Mouse (Mus musculus) lung, adult 18-20 months (tissue): ENCODE measurements around the gene Gm36210.
"Not testable (repeated sequence)": the region's sequence is repeated elsewhere in the genome, so short reads cannot be mapped to it uniquely, and the experiment has no call there.

ENCODE experiments used
- DNase-seq, 2 experiments: peaks; one replicate each; pipeline ENCODE4 v3.0.0; 2022; ENCODE audit warnings: mixed read lengths in 2 of 2

Gm36210 gene

GRCm38 (mm10) chr7:4877226-4877625 is 29.1 kb downstream of the Gm36210 start:
- no peak for DNase-seq

- peak; percentile 94 to 96 for DNase-seq
Measured at GRCm38 (mm10) chr7:4876753-4877221, 29.5 kb downstream of the Gm36210 start, which contains the start of gene Isoc2a. TSS of gene Isoc2a (plus strand) at chr7:4877153.

DNA sequence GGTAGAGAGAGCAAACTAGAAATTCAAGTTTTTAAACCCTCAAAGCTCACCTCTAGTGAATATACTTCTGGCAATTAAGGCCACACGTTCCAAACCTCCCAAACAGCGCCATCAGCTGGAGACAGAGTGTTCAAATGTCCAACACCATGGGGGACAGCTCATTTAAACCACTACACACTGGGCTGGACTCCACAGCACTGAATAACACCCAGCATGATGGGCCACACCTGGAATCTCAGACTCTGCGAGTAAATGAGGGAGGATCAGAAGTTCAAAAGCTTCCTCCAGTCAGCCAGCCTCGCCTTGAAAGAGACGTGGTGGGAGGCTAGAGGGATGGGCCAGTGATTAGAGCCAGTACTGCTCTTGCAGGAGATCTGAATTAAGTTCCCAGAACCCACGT is 36.2 kb downstream of the Gm36210 start, which contains the start of gene Isoc2b:
Gene Isoc2b, minus strand, starts transcription at position 126 of the 400 bp plus-strand sequence.
- DNase-seq = no peak

GRCm38 (mm10) chr7:4866631-4867180 is 39.6 kb downstream of the Gm36210 start:
- no peak for DNase-seq

DNA sequence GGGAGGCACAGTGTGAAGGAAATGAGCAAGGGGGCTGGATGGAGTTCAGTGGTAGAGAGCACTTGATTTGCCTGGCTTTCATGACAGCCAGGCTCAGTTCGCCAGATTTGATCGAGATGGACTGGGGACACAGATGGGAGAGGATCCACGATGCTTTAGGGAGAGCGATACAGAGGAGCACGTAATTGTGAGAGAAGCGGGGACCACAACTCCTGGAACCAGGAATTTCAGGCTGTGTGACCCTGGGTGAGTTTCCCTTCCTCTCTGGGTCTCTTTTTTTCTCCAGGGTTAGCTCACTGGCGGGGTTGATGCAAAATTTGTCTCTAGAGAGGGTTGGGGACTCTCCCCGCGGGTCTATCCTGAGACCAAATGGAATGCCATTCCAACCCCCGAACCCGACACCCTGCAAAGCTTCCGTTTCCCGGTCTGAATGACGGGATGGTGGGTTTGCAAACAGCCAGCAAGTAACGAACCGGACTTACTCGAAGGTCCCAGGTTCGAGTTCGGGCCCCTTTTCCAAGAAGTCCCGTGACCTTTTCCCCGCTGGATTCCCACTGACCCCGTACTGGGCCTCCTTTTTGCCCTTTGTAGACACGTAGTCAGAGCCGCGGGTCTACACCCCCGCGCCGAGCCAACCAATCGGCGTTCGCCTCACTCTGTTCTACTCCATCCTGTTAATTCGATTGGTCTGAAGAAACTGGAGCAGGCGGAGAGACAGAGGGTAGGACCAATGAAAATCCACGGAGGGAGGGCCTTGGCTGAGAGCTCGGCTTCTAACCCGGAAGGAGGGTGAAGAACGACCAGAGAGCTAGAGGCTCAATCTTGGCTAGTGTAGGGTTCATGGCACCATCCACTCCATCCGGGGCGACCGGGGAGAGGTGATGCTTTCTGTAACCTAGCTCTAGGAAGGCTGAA is 40.5 kb downstream of the Gm36210 start:
- peak; percentile 99 for DNase-seq

- peak; percentile 40 to 67 for DNase-seq
Measured at GRCm38 (mm10) chr7:4865090-4865489, 41.2 kb downstream of the Gm36210 start.

DNA sequence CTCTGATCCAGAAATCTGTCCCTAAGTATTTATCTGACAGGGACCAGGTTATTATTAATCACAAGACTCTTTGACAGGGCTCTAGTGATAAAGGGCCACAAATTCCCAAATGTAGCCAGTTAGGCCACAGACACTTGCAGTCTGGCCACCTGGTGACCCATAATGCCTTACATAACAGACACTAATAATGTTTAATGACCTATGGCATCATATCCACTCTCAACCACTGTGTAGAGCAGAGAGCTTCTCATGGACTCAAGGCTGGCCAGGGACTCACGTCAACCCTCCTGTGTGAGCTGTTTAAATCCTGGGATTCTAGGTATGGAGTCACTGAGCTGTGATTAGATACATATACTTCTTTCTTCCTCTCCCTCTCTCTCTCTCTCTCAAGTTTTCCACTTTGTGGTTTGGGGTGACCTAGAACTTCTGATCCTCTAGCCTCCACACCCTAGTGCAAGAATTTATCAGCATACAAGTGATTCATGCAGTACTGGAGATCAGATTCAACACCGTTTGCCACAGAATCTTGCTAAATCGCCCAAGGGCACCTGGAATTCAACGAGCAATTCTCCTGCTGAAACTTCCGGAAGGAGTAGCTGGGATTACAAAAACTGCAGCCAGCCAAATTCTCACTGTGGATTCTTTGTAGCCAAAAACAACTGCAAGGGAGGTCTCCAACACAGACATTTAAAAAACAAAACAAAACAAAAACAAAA is 42.0 kb downstream of the Gm36210 start:
- no peak for DNase-seq

GRCm38 (mm10) chr7:4863541-4864080 is 42.7 kb downstream of the Gm36210 start:
- no peak for DNase-seq

- peak; percentile 85 to 86 for DNase-seq
Measured at GRCm38 (mm10) chr7:4863041-4863440, 43.3 kb downstream of the Gm36210 start.

GRCm38 (mm10) chr7:4860926-4861325 is 45.4 kb downstream of the Gm36210 start:
- DNase-seq = not testable (repeated sequence)

- DNase-seq = no peak
Measured at GRCm38 (mm10) chr7:4859418-4859978, 46.8 kb downstream of the Gm36210 start.

DNA sequence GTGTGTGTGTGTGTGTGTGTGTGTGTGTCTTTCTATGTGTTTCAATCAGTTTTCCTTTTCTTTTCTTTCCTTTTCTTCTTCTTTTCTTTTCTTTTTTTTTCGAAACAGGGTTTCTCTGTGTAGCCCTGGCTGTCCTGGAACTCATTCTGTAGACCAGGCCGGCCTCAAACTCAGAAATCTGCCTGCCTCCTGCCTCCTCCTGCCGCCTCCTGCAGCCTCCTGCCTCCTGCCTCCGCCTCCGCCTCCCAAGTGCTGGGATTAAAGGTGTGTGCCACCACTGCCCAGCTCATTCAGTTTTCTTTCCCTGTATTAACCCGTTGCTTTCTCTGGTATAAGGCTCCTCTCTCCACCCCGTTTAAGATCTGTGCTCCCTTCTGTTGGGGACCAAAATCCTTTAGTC is 49.0 kb downstream of the Gm36210 start:
- no peak for DNase-seq

DNA sequence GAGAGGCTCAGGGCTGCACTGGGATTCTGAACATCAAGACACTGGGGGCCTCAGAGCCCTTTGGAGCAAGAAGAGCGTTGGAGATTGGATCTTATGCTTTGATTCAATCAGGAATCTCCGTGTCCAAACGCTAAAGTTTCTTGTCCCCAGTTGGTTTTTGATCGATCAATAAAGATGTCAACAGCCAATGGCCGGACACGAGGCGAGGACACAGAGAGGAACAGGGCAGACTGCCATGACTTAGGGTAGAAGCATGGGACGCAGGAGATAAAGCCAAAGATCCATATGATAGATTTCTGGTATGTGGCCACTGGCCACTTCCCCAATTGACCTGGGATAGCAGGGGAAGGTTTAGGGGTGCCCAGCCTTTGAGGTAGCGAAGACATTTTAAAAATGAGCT is 49.8 kb downstream of the Gm36210 start:
- no peak for DNase-seq

- DNase-seq = no peak
Measured at GRCm38 (mm10) chr7:4853613-4854012, 52.7 kb downstream of the Gm36210 start.

DNA sequence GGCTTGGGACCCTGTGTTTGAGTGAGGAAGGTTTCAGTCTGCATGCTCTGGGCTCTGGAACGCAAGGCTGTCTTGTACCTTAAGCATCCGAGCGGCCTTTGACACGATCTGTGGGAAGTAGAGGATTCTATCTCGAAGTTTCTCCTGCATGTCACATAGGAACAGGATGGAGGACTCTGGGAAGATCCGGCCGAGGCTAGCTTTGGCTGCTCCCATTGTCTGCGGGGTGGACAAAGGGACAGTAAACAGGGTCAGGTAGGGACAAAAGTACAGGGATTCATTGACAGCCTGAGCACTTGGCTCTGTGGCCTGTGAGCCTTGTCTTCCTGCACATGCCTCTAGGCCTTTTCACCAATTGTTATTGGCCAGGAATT is 55.0 kb downstream of the Gm36210 start:
- DNase-seq = no peak

GRCm38 (mm10) chr7:4850621-4851314 is 55.5 kb downstream of the Gm36210 start:
- no peak for DNase-seq

DNA sequence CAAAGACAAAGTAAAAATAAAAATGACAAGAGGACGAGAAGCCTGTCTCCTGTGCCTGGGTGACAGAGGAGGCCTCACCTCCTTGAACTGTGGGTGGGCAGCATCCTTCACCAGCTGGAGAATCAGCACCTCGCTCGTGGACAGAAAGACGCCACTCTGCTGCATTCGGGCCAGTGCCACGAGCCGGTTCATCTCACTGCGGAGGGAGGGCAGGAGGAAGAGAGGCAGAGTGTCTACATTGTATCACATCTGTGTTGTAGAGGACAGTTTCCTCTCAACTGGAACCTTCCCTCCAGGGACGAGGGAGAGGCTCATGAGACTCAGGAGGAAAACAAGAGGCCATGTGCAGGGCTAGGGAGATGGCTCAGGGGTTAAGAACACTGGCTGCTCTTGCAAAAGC is 56.9 kb downstream of the Gm36210 start:
- no peak for DNase-seq
